Comparison of ENCODE assay signal across 12 mouse cellular contexts in genomic region chr9:83687904-83688303, GRCm38 (mm10).
A peak's percentile ranks its signal among the peaks of the same experiment; 100 is the strongest.
DNase-seq lines count a peak whose midpoint lies in the region; ATAC-seq and TF ChIP-seq lines count a peak whose summit lies in the region.
"Had no signal": no experiment of that assay in that cellular context is flagged by ENCODE, and none has a peak within 500 bp of the region (broad histone marks: within the 10 kb centered on the region; RNA-seq: fewer than 3 reads in every experiment).

No protein-coding gene starts in this region.

- no peaks in the 10 kb centered on the region for H3K36me3 ChIP-seq in forebrain, embryonic 13.5 days (ENCODE audit: poor library complexity, severe bottlenecking)
- no peaks in the 10 kb centered on the region for H3K36me3 ChIP-seq in forebrain, embryonic 11.5 days (ENCODE audit: control insufficient read depth, insufficient read depth, low read length)
- H3K36me3 ChIP-seq in kidney, postnatal 0 days (ENCODE audit: insufficient read depth, low read length), result no peaks in the 10 kb centered on the region
- H3K36me3 ChIP-seq in kidney, embryonic 16.5 days (ENCODE audit: insufficient read depth, low read length), result no peaks in the 10 kb centered on the region
- H3K36me3 ChIP-seq in midbrain, embryonic 16.5 days (ENCODE audit: control insufficient read depth, insufficient read depth, low read length), result no peaks in the 10 kb centered on the region
- H3K36me3 ChIP-seq in midbrain, embryonic 15.5 days (replicated peaks), result no peaks in the 10 kb centered on the region
- no peaks in the 10 kb centered on the region for H3K36me3 ChIP-seq in neural tube, embryonic 15.5 days
- H3K36me3 ChIP-seq: forebrain, embryonic 15.5 days; liver, embryonic 15.5 days had no signal

- H3K27me3 ChIP-seq in forebrain, embryonic 13.5 days, result no peaks in the 10 kb centered on the region
- no peaks in the 10 kb centered on the region for H3K27me3 ChIP-seq in forebrain, embryonic 11.5 days (ENCODE audit: control insufficient read depth, insufficient read depth, low read length)
- no peaks in the 10 kb centered on the region for H3K27me3 ChIP-seq in kidney, postnatal 0 days (ENCODE audit: insufficient read depth, low read length)
- H3K27me3 ChIP-seq in kidney, embryonic 16.5 days (ENCODE audit: insufficient read depth, low read length), result 0 out of 2 replicates have a peak, but pooled peaks cover 12% of the 10 kb centered on the region
- no peaks in the 10 kb centered on the region for H3K27me3 ChIP-seq in midbrain, embryonic 16.5 days (ENCODE audit: control insufficient read depth, insufficient read depth, low read depth, low read length)
- H3K27me3 ChIP-seq in midbrain, embryonic 15.5 days (replicated peaks), result no peaks in the 10 kb centered on the region
- no peaks in the 10 kb centered on the region for H3K27me3 ChIP-seq in neural tube, embryonic 15.5 days (replicated peaks)
- H3K27me3 ChIP-seq: forebrain, embryonic 15.5 days had no signal

- H3K4me1 ChIP-seq in forebrain, embryonic 13.5 days, result peaks cover 24% of the 10 kb centered on the region
- peaks cover 8% of the 10 kb centered on the region; the same call in 1 of the 2 replicates for H3K4me1 ChIP-seq in forebrain, embryonic 11.5 days (replicated peaks; ENCODE audit: control insufficient read depth, insufficient read depth, low read length)
- H3K4me1 ChIP-seq in kidney, postnatal 0 days (replicated peaks; ENCODE audit: insufficient read depth, low read length), result peaks cover 5% of the 10 kb centered on the region
- peaks cover 13% of the 10 kb centered on the region for H3K4me1 ChIP-seq in kidney, embryonic 16.5 days (ENCODE audit: insufficient read depth, low read length)
- peaks cover 17% of the 10 kb centered on the region for H3K4me1 ChIP-seq in midbrain, embryonic 16.5 days (ENCODE audit: control insufficient read depth, insufficient read depth, low read length)
- H3K4me1 ChIP-seq in midbrain, embryonic 15.5 days, result peaks cover 22% of the 10 kb centered on the region
- peaks cover 22% of the 10 kb centered on the region for H3K4me1 ChIP-seq in neural tube, embryonic 15.5 days
- H3K4me1 ChIP-seq: liver, embryonic 15.5 days had no signal

- 52% methylated on average over 3 of the region's 3 CpGs for WGBS in forebrain, embryonic 13.5 days
- WGBS in forebrain, embryonic 11.5 days, result 78% methylated on average over 3 of the region's 3 CpGs
- WGBS in kidney, postnatal 0 days, result 52% methylated on average over 3 of the region's 3 CpGs
- 62% methylated on average over 3 of the region's 3 CpGs for WGBS in kidney, embryonic 16.5 days
- WGBS in midbrain, embryonic 16.5 days, result 38% methylated on average over 3 of the region's 3 CpGs
- 59% methylated on average over 3 of the region's 3 CpGs for WGBS in midbrain, embryonic 15.5 days
- 60% methylated on average over 3 of the region's 3 CpGs for WGBS in neural tube, embryonic 15.5 days

- H3K9me3 ChIP-seq in forebrain, embryonic 13.5 days (replicated peaks), result no peaks in the 10 kb centered on the region
- H3K9me3 ChIP-seq in forebrain, embryonic 11.5 days (ENCODE audit: control insufficient read depth, low read length), result no peaks in the 10 kb centered on the region
- no peaks in the 10 kb centered on the region for H3K9me3 ChIP-seq in kidney, postnatal 0 days (replicated peaks; ENCODE audit: low read length)
- H3K9me3 ChIP-seq in kidney, embryonic 16.5 days (ENCODE audit: low read length), result no peaks in the 10 kb centered on the region
- no peaks in the 10 kb centered on the region for H3K9me3 ChIP-seq in midbrain, embryonic 16.5 days (replicated peaks; ENCODE audit: control insufficient read depth, low read length, poor library complexity, severe bottlenecking)
- no peaks in the 10 kb centered on the region for H3K9me3 ChIP-seq in midbrain, embryonic 15.5 days
- no peaks in the 10 kb centered on the region for H3K9me3 ChIP-seq in neural tube, embryonic 15.5 days (replicated peaks)
- H3K9me3 ChIP-seq: forebrain, embryonic 15.5 days; liver, embryonic 15.5 days had no signal

- DNase-seq in forebrain, embryonic 11.5 days (ENCODE audit: low spot score), result no peak
- peak; percentile 30 for DNase-seq in kidney, postnatal 0 days (ENCODE audit: low spot score)
- DNase-seq in yolk sac, embryonic 10.5 days (ENCODE audit: low spot score), result no peak
- DNase-seq: cerebellum, adult 11 months; right cerebral cortex, adult 18-20 months had no signal

- no peak overlapping the region for H3K9ac ChIP-seq in forebrain, embryonic 13.5 days
- H3K9ac ChIP-seq in forebrain, embryonic 11.5 days (ENCODE audit: low read length), result no peak overlapping the region
- H3K9ac ChIP-seq in kidney, postnatal 0 days (ENCODE audit: low read depth, low read length), result no peak overlapping the region
- H3K9ac ChIP-seq in kidney, embryonic 16.5 days (replicated peaks; ENCODE audit: low read length), result no peak overlapping the region
- no peak overlapping the region for H3K9ac ChIP-seq in midbrain, embryonic 16.5 days (ENCODE audit: low read depth, low read length)
- no peak overlapping the region for H3K9ac ChIP-seq in midbrain, embryonic 15.5 days
- no peak overlapping the region for H3K9ac ChIP-seq in neural tube, embryonic 15.5 days (replicated peaks)
- H3K9ac ChIP-seq: liver, embryonic 15.5 days had no signal

- TF ChIP-seq CTCF in kidney, postnatal 0 days (IDR thresholded peaks at IDR 0.05; ENCODE audit: low read depth), result no peak

- H3K4me3 ChIP-seq in forebrain, embryonic 13.5 days, result no peak overlapping the region
- no peak overlapping the region for H3K4me3 ChIP-seq in forebrain, embryonic 11.5 days (ENCODE audit: low read depth, low read length)
- no peak overlapping the region for H3K4me3 ChIP-seq in kidney, postnatal 0 days (replicated peaks; ENCODE audit: low read depth, low read length)
- no peak overlapping the region for H3K4me3 ChIP-seq in kidney, embryonic 16.5 days (ENCODE audit: low read length)
- H3K4me3 ChIP-seq in midbrain, embryonic 16.5 days (ENCODE audit: low read depth, low read length), result no peak overlapping the region
- H3K4me3 ChIP-seq in midbrain, embryonic 15.5 days, result no peak overlapping the region
- no peak overlapping the region for H3K4me3 ChIP-seq in neural tube, embryonic 15.5 days (replicated peaks)
- H3K4me3 ChIP-seq: forebrain, embryonic 15.5 days; liver, embryonic 15.5 days had no signal

- H3K4me2 ChIP-seq in forebrain, embryonic 13.5 days, result no peak overlapping the region
- no peak overlapping the region for H3K4me2 ChIP-seq in forebrain, embryonic 11.5 days (ENCODE audit: low read depth, low read length, severe bottlenecking)
- H3K4me2 ChIP-seq in kidney, postnatal 0 days (ENCODE audit: low read length), result no peak overlapping the region
- H3K4me2 ChIP-seq in kidney, embryonic 16.5 days (replicated peaks; ENCODE audit: low read depth, low read length), result no peak overlapping the region
- no peak overlapping the region for H3K4me2 ChIP-seq in midbrain, embryonic 16.5 days (ENCODE audit: low read length)
- no peak overlapping the region for H3K4me2 ChIP-seq in midbrain, embryonic 15.5 days
- H3K4me2 ChIP-seq in neural tube, embryonic 15.5 days, result no peak overlapping the region
- H3K4me2 ChIP-seq: forebrain, embryonic 15.5 days; liver, embryonic 15.5 days had no signal

- no peak for ATAC-seq in forebrain, embryonic 13.5 days
- no peak for ATAC-seq in forebrain, embryonic 11.5 days (replicated peaks; ENCODE audit: low FRiP score)
- ATAC-seq in kidney, postnatal 0 days (replicated peaks; ENCODE audit: low FRiP score, low read depth), result no peak
- no peak for ATAC-seq in kidney, embryonic 16.5 days (ENCODE audit: low FRiP score, low TSS enrichment)
- no peak for ATAC-seq in midbrain, embryonic 16.5 days
- ATAC-seq in midbrain, embryonic 15.5 days (replicated peaks), result no peak
- no peak for ATAC-seq in neural tube, embryonic 15.5 days (ENCODE audit: low FRiP score)
- ATAC-seq: forebrain, embryonic 15.5 days had no signal

- H3K27ac ChIP-seq in forebrain, embryonic 13.5 days, result peak overlapping the region; percentile 51
- H3K27ac ChIP-seq in forebrain, embryonic 11.5 days (ENCODE audit: low read depth, low read length), result no peak overlapping the region
- no peak overlapping the region for H3K27ac ChIP-seq in kidney, postnatal 0 days
- no peak overlapping the region for H3K27ac ChIP-seq in kidney, embryonic 16.5 days (ENCODE audit: low read length)
- H3K27ac ChIP-seq in midbrain, embryonic 16.5 days (ENCODE audit: low read length), result peak overlapping the region; percentile 28; the same call in 1 of the 2 replicates
- H3K27ac ChIP-seq in midbrain, embryonic 15.5 days, result no peak overlapping the region
- 0 out of 2 replicates have a peak overlapping the region, but pooled peaks have one; percentile 5 for H3K27ac ChIP-seq in neural tube, embryonic 15.5 days (replicated peaks)
- H3K27ac ChIP-seq: liver, embryonic 15.5 days had no signal

Comparison
In these comparisons a context has a peak if more than half of its experiments do, and no peak if none do; other contexts are left out.
1. H3K27ac ChIP-seq: peak in forebrain, embryonic 13.5 days (single experiment), midbrain, embryonic 16.5 days (single experiment) and neural tube, embryonic 15.5 days (single experiment); none in forebrain, embryonic 11.5 days (single experiment), kidney, postnatal 0 days (single experiment), kidney, embryonic 16.5 days (single experiment) and midbrain, embryonic 15.5 days (single experiment).